Mouse (Mus musculus) right cerebral cortex, postnatal 14 days (tissue): ENCODE measurements around the gene Cox5a.

Experiments
- DNase-seq: peaks from one replicate; pipeline ENCODE4 v3.0.0; 2022

Gene Cox5a

GRCm38 (mm10) chr9:57564609-57565008 lies 43.5 kb downstream of the Cox5a start:
- DNase-seq, result no peak

- DNase-seq, result peak; percentile 56
These were observed 44.7 kb downstream of the Cox5a start for GRCm38 (mm10) chr9:57565741-57566221.

GRCm38 (mm10) chr9:57566846-57567245 lies 45.8 kb downstream of the Cox5a start:
- DNase-seq, result no peak

GRCm38 (mm10) chr9:57568500-57568899 lies 47.4 kb downstream of the Cox5a start:
- no peak for DNase-seq

- DNase-seq, result no peak
These were observed 53.3 kb downstream of the Cox5a start for GRCm38 (mm10) chr9:57574397-57574796.

- no peak for DNase-seq
These were observed 54.5 kb downstream of the Cox5a start for GRCm38 (mm10) chr9:57575577-57575976.

GRCm38 (mm10) chr9:57577144-57577849 lies 56.2 kb downstream of the Cox5a start:
- DNase-seq, result no peak
